Mouse (Mus musculus) lung, postnatal 0 days (tissue): ENCODE data around the gene B3galt1.

Source experiments
- CTCF ChIP-seq: IDR thresholded peaks from 2 replicates; pipeline ENCODE4 v1.5.1; 2016; ENCODE audit warnings: antibody characterized with exemption, mild to moderate bottlenecking
- EP300 ChIP-seq: IDR thresholded peaks from 2 replicates; pipeline ENCODE4 v1.6.1; 2016; ENCODE audit warnings: antibody characterized with exemption, mild to moderate bottlenecking, control low read depth

DNA sequence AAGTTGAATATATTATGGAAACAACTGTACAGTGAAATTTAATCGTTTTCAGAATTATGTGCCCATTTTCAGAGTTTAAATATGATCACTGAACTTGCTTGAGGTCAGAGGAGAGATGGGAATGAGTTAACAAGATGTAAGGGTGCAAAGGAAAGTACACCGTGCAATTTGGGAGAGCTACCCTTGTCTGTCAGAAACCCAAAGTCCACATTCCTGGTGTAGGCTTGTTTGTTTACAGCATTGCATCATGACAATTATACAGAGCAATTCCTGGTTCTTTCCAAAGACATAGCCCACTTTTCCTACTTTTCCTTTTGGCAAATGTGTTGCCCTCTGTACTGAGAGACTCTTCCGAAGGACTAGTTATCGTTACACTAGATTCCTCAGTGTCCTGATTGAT, 390.5 kb downstream of the B3galt1 start:
- no peak for TF ChIP-seq CTCF
- TF ChIP-seq EP300: no peak
